In genomic region chr1:57083540-57084083, GRCm38 (mm10) we compare ENCODE assay signal across 17 mouse cellular contexts.
DNase-seq lines count a peak whose midpoint lies in the region; ATAC-seq lines count a peak whose summit lies in the region.
"Had no signal": no experiment of that assay in that cellular context is flagged by ENCODE, and none has a peak within 500 bp of the region (broad histone marks: within the 10 kb centered on the region; RNA-seq: fewer than 3 reads in every experiment).

No protein-coding gene starts in this region.

- peak; percentile 75 for DNase-seq in heart, adult 11 months
- DNase-seq in heart, postnatal 14 days, result no peak
- no peak for DNase-seq in cerebellum, adult 18-20 months
- no peak for DNase-seq in natural killer cell, adult 2 months (ENCODE audit: low spot score in 2 of 2)
- DNase-seq in left cerebral cortex, adult 18-20 months (ENCODE audit: low spot score in 2 of 2), result no peak
- DNase-seq: adrenal gland, postnatal 10 days; cerebellum, adult 9-10 months; gastrocnemius, postnatal 14 days; kidney, postnatal 4 days; liver, postnatal 0 days; lung, postnatal 14 days; right cerebral cortex, postnatal 4 days; thymus, postnatal 4 days had no signal

- H3K4me3 ChIP-seq in hindbrain, embryonic 13.5 days, result no peak overlapping the region
- peak overlapping the region; percentile 25 for H3K4me3 ChIP-seq in midbrain, embryonic 13.5 days (replicated peaks)
- H3K4me3 ChIP-seq: limb, embryonic 15.5 days had no signal

- no peak for ATAC-seq in hindbrain, embryonic 13.5 days (ENCODE audit: low FRiP score)
- ATAC-seq in midbrain, embryonic 13.5 days, result peak; percentile 53
- no peak for ATAC-seq in activated CD4-positive, CD25-positive, alpha-beta regulatory T cell, adult 4 months
- ATAC-seq: liver, postnatal 0 days had no signal

- H3K36me3 ChIP-seq in hindbrain, embryonic 13.5 days, result no peaks in the 10 kb centered on the region
- H3K36me3 ChIP-seq in midbrain, embryonic 13.5 days, result no peaks in the 10 kb centered on the region
- H3K36me3 ChIP-seq: limb, embryonic 15.5 days had no signal

- no peak overlapping the region for H3K27ac ChIP-seq in hindbrain, embryonic 13.5 days
- no peak overlapping the region for H3K27ac ChIP-seq in midbrain, embryonic 13.5 days
- H3K27ac ChIP-seq: limb, embryonic 15.5 days had no signal

- WGBS in hindbrain, embryonic 13.5 days, result 72% methylated on average over 6 of the region's 6 CpGs
- 77% methylated on average over 6 of the region's 6 CpGs for WGBS in midbrain, embryonic 13.5 days

- intact Hi-C loops in heart, postnatal 14 days (cut with DNase I), result no loop called here

- 0 out of 2 replicates have a peak, but pooled peaks cover 4% of the 10 kb centered on the region for H3K4me1 ChIP-seq in hindbrain, embryonic 13.5 days (replicated peaks)
- peaks cover 14% of the 10 kb centered on the region for H3K4me1 ChIP-seq in midbrain, embryonic 13.5 days (replicated peaks)
- H3K4me1 ChIP-seq: limb, embryonic 15.5 days had no signal

- peak overlapping the region; percentile 43 for H3K4me2 ChIP-seq in hindbrain, embryonic 13.5 days
- peak overlapping the region; percentile 48 for H3K4me2 ChIP-seq in midbrain, embryonic 13.5 days (replicated peaks)
- H3K4me2 ChIP-seq: limb, embryonic 15.5 days had no signal

- no peaks in the 10 kb centered on the region for H3K9me3 ChIP-seq in hindbrain, embryonic 13.5 days
- no peaks in the 10 kb centered on the region for H3K9me3 ChIP-seq in midbrain, embryonic 13.5 days
- H3K9me3 ChIP-seq: limb, embryonic 15.5 days had no signal

- H3K27me3 ChIP-seq in hindbrain, embryonic 13.5 days, result 0 out of 2 replicates have a peak, but pooled peaks cover 2% of the 10 kb centered on the region
- peaks cover 20% of the 10 kb centered on the region for H3K27me3 ChIP-seq in midbrain, embryonic 13.5 days
- H3K27me3 ChIP-seq: limb, embryonic 15.5 days had no signal

- H3K9ac ChIP-seq in hindbrain, embryonic 13.5 days, result no peak overlapping the region
- H3K9ac ChIP-seq in midbrain, embryonic 13.5 days (replicated peaks), result no peak overlapping the region
- H3K9ac ChIP-seq: limb, embryonic 15.5 days; liver, postnatal 0 days had no signal
